In the genomic region with DNA sequence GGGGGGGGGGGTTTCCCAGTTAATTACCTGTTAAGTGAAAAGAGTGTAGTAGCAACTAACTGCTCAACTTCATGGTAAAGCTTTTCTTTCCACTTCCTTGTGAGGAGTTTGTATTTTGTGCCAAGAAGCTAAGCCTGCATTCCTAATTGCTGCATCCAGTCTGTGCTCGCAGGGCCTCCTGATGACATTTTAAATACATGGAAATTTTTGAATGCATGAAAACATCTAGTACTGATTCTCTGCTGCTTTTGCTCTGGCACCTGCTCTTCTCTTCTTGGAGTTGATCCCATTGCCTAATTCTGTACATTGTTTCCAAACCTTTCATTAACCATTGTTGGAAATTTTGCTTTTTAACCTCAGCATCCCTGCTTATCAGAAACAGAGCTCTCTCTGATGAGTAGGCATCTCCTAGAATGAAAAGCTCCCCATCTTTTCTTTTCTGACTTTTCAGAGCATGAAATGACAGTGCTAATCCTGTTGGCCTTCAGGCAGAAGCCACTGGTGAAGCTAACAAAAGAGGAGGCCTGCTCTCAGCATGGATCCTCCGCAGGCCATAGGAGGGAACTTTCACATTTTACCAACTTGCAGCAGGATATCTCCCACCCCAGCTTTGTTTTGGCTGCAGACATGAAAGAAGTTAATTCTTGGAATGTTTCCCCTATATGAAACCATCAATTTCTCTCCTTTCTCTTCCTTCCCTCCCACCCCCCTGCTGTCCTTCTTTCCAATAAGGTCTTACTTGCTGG, we compare ENCODE assay signal across 12 mouse cellular contexts.
DNase-seq lines count a peak whose midpoint lies in the region; ATAC-seq lines count a peak whose summit lies in the region.
"Had no signal": no experiment of that assay in that cellular context is flagged by ENCODE, and none has a peak within 500 bp of the region (broad histone marks: within the 10 kb centered on the region; RNA-seq: fewer than 3 reads in every experiment).

No protein-coding gene starts in this region.

- no peak overlapping the region for H3K4me2 ChIP-seq in midbrain, embryonic 15.5 days
- H3K4me2 ChIP-seq: heart, embryonic 12.5 days had no signal

- H3K4me3 ChIP-seq in midbrain, embryonic 15.5 days: no peak overlapping the region
- H3K4me3 ChIP-seq: heart, embryonic 12.5 days had no signal

- peak overlapping the region; percentile 44; the same call in 1 of the 2 replicates for H3K27ac ChIP-seq in midbrain, embryonic 15.5 days

- no peak for ATAC-seq in midbrain, embryonic 15.5 days (replicated peaks)

- H3K4me1 ChIP-seq in midbrain, embryonic 15.5 days: peaks cover 4% of the 10 kb centered on the region
- H3K4me1 ChIP-seq: heart, embryonic 12.5 days had no signal

- no peaks in the 10 kb centered on the region for H3K36me3 ChIP-seq in midbrain, embryonic 15.5 days (replicated peaks)
- H3K36me3 ChIP-seq: heart, embryonic 12.5 days had no signal

- peak; percentile 40 for DNase-seq in heart, adult 11 months
- no peak for DNase-seq in heart, adult 9 months (ENCODE audit: low spot score in 2 of 2)
- DNase-seq in cerebellum, adult 11 months: peak; percentile 18
- peak; percentile 13 for DNase-seq in embryo, embryonic 11 days
- no peak for DNase-seq in kidney, postnatal 10 days
- no peak for DNase-seq in gastrocnemius, postnatal 4 days (ENCODE audit: low spot score in 2 of 2)
- no peak for DNase-seq in lung, postnatal 36 days
- DNase-seq: adrenal gland, postnatal 25 days; kidney, postnatal 36 days; thymus, adult 2 months had no signal

- H3K9ac ChIP-seq in midbrain, embryonic 15.5 days: no peak overlapping the region
- H3K9ac ChIP-seq: heart, embryonic 12.5 days had no signal

- no peaks in the 10 kb centered on the region for H3K27me3 ChIP-seq in midbrain, embryonic 15.5 days (replicated peaks)
- H3K27me3 ChIP-seq: heart, embryonic 12.5 days had no signal

- H3K9me3 ChIP-seq in midbrain, embryonic 15.5 days: no peaks in the 10 kb centered on the region
- H3K9me3 ChIP-seq: heart, embryonic 12.5 days had no signal

- 10% methylated on average over 2 of the region's 2 CpGs for WGBS in midbrain, embryonic 15.5 days

Comparison
In these comparisons a context has a peak if more than half of its experiments do, and no peak if none do; other contexts are left out.
1. DNase-seq: peak in heart, adult 11 months (single experiment), cerebellum, adult 11 months (single experiment) and embryo, embryonic 11 days (single experiment); none in heart, adult 9 months (0 of 2), kidney, postnatal 10 days (single experiment), gastrocnemius, postnatal 4 days (0 of 2) and lung, postnatal 36 days (single experiment).